Mouse (Mus musculus): Measurements from ENCODE around the gene Eif2s2. TPM values are rescaled to one million over a fixed set of nuclear protein-coding genes. Genes with fewer than 3 reads are reported as not detected.

Eif2s2 gene
- polyA plus RNA-seq, 2 experiments: 46.0 to 88.0 TPM

DNA sequence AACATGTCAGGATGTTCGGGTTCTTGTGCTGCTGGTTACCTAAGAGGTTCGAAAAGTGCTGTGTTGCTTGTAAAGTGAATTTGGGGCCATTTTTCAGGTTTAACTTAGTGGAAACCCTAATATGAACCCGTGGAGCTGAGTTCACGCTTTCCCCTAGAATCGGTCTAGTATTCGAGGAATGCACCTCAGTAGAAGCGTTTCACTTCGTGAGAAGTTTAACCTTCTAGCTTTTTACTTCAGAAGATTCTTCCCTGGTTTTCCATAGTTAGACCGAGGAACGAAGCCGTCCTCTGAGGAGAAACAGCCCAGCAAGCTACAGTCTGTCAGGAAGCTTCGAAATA is 280 bp upstream of the Eif2s2 start:
- peak; percentile 10; the same call in 1 of the 2 replicates for ATAC-seq (ENCODE audit: insufficient read depth)
- whole genome bisulfite sequencing (ENCODE audit: insufficient replicate concordance): 6% methylated on average over 12 of the region's 12 CpGs

DNA sequence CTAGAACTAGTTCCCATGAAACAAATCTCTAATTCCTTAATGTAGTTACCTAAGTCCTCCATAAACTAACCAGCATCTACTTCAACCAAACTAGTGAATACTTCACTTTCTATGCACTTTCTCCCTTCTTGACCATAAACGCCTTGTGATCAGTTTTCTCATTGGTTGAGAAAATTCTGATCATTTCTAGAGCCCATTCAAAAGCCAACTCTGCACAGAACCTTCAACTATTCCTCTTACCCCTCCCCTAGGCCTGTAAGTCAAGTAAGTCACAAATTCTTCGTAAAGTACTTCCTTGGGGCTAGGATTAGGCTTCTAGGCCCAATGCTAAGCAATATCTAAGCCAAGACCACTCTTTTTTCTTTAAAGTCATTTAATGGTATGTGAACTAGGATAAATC is 1.1 kb downstream of the Eif2s2 start:
- TF ChIP-seq EP300 (IDR thresholded peaks at IDR 0.05; ENCODE audit: low read depth) (no peak), CTCF (IDR thresholded peaks at IDR 0.05; ENCODE audit: low read depth) (no peak)
- peak overlapping the region; percentile 90 for H3K4me2 ChIP-seq (ENCODE audit: low read depth)
- H3K4me1 ChIP-seq (replicated peaks; ENCODE audit: control insufficient read depth in 2 of 2, insufficient read depth in 2 of 2, low read length in 1 of 2): peaks cover 16 to 18% of the 10 kb centered on the region in 2 experiments
- H3K9me3 ChIP-seq (ENCODE audit: control insufficient read depth, low read length): no peaks in the 10 kb centered on the region
- DNase-seq (ENCODE audit: low read depth in 3 of 3, low spot score in 3 of 3) (no peak), ATAC-seq (ENCODE audit: insufficient read depth) (no peak)
- peaks cover 14% of the 10 kb centered on the region for H3K36me3 ChIP-seq (replicated peaks; ENCODE audit: control insufficient read depth, insufficient read depth, low read depth)
- 0% methylated on average over 2 of the region's 2 CpGs for WGBS (ENCODE audit: insufficient replicate concordance)
- H3K9ac ChIP-seq (replicated peaks): peak overlapping the region; percentile 99
- peak overlapping the region; percentile 85 for H3K27ac ChIP-seq
- H3K4me3 ChIP-seq (ENCODE audit: insufficient read depth in 1 of 2, low read depth in 2 of 2, low read length in 2 of 2): peak overlapping the region; percentile 92 to 93
- H3K27me3 ChIP-seq (ENCODE audit: control insufficient read depth, insufficient read depth, low read length): no peaks in the 10 kb centered on the region

More for the DNA sequence above, 280 bp upstream of the Eif2s2 start:
- peak overlapping the region; percentile 95 for H3K4me2 ChIP-seq (ENCODE audit: low read depth)
- no peak overlapping the region; the same call in 1 of the 2 replicates for H3K27ac ChIP-seq
- DNase-seq (ENCODE audit: low read depth in 3 of 3, low spot score in 3 of 3): no peak
- H3K4me1 ChIP-seq (replicated peaks; ENCODE audit: control insufficient read depth in 2 of 2, insufficient read depth in 2 of 2, low read length in 1 of 2): peaks cover 16 to 18% of the 10 kb centered on the region in 2 experiments
- peak overlapping the region; percentile 57 for H3K9ac ChIP-seq (replicated peaks)
- no peak; the same call in 1 of the 2 replicates for TF ChIP-seq EP300 (IDR thresholded peaks at IDR 0.05; ENCODE audit: low read depth)
- no peak for TF ChIP-seq CTCF (IDR thresholded peaks at IDR 0.05; ENCODE audit: low read depth)
- H3K4me3 ChIP-seq (ENCODE audit: insufficient read depth in 1 of 2, low read depth in 2 of 2, low read length in 2 of 2): peak overlapping the region; percentile 66 to 93
- no peaks in the 10 kb centered on the region for H3K27me3 ChIP-seq (ENCODE audit: control insufficient read depth, insufficient read depth, low read length)
- H3K36me3 ChIP-seq (replicated peaks; ENCODE audit: control insufficient read depth, insufficient read depth, low read depth): peaks cover 4% of the 10 kb centered on the region
- no peaks in the 10 kb centered on the region for H3K9me3 ChIP-seq (ENCODE audit: control insufficient read depth, low read length)

DNA sequence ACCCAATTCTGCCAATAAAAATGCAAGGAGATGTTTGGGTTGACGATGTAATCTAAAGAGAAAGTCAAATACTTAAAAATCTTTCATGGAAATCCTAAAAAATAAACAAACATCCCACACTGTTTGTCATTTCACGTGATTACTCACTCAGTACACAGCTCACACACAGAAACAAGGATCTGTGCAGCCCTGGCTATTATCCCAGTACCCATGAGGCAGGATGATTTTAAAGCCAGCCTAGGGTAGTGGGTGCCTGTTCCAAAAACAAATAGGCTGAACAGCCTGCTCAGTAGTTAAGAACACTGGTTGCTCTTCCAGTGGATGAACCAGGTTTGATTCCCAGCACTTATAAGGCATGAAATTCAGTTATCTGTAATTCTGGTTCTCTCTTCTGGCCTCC is 16.1 kb downstream of the Eif2s2 start:
- DNase-seq (ENCODE audit: low read depth in 3 of 3, low spot score in 3 of 3) (no peak), ATAC-seq (ENCODE audit: insufficient read depth) (no peak)
- H3K9ac ChIP-seq (replicated peaks): no peak overlapping the region
- no peaks in the 10 kb centered on the region for H3K4me1 ChIP-seq (replicated peaks; ENCODE audit: control insufficient read depth in 2 of 2, insufficient read depth in 2 of 2, low read length in 1 of 2)
- no peaks in the 10 kb centered on the region for H3K9me3 ChIP-seq (ENCODE audit: control insufficient read depth, low read length)
- H3K27me3 ChIP-seq (ENCODE audit: control insufficient read depth, insufficient read depth, low read length): no peaks in the 10 kb centered on the region
- WGBS (ENCODE audit: insufficient replicate concordance): 80% methylated on average over 2 of the region's 2 CpGs
- no peak overlapping the region for H3K4me3 ChIP-seq (ENCODE audit: insufficient read depth in 1 of 2, low read depth in 2 of 2, low read length in 2 of 2)
- H3K36me3 ChIP-seq (replicated peaks; ENCODE audit: control insufficient read depth, insufficient read depth, low read depth): peaks cover 65% of the 10 kb centered on the region
- no peak overlapping the region for H3K27ac ChIP-seq
- no peak overlapping the region for H3K4me2 ChIP-seq (ENCODE audit: low read depth)
- TF ChIP-seq EP300 (IDR thresholded peaks at IDR 0.05; ENCODE audit: low read depth): no peak
- TF ChIP-seq CTCF (IDR thresholded peaks at IDR 0.05; ENCODE audit: low read depth): no peak

DNA sequence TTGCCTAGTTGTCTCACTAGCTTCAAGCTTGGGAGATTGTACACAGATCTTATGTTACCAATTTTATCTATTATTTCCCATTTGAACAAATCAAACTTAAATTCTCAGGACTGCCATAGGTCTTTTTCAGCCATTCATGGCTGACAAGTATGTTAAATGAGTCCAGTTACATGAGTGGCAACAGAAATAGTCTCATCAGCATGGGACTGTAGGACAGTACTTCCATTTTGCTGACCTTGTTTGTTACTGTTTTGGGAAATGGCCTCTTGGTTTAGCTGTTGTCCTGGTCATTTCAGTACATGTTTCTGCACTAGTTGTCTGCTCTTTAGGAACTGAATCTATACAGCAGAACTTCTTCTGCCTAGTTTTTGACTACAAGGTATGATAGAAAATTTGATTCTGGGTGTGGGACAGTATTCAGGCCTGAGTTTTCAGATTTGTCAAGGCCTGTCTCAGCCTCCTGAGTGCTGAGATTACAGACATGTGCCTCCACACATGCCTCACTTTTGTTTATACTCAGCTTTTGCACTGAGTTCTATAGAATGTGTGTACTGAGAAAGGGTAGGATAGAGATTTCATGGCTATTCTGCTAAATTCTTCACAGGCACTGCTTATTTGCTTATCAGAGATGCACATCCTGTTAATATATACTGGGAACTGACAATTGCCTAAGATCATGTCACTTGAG is 22.6 kb downstream of the Eif2s2 start:
- Histone ChIP-seq H3K27ac (no peak overlapping the region), H3K4me3 (ENCODE audit: insufficient read depth in 1 of 2, low read depth in 2 of 2, low read length in 2 of 2) (no peak overlapping the region), H3K27me3 (ENCODE audit: control insufficient read depth, insufficient read depth, low read length) (no peaks in the 10 kb centered on the region), H3K9me3 (ENCODE audit: control insufficient read depth, low read length) (no peaks in the 10 kb centered on the region), H3K9ac (replicated peaks) (no peak overlapping the region), H3K4me2 (ENCODE audit: low read depth) (no peak overlapping the region), H3K4me1 (replicated peaks; ENCODE audit: control insufficient read depth in 2 of 2, insufficient read depth in 2 of 2, low read length in 1 of 2) (no peaks in the 10 kb centered on the region), H3K36me3 (replicated peaks; ENCODE audit: control insufficient read depth, insufficient read depth, low read depth) (peaks cover 86% of the 10 kb centered on the region)
- TF ChIP-seq EP300 (IDR thresholded peaks at IDR 0.05; ENCODE audit: low read depth) (no peak), CTCF (IDR thresholded peaks at IDR 0.05; ENCODE audit: low read depth) (no peak)
- ATAC-seq (ENCODE audit: insufficient read depth): no peak
- DNase-seq (ENCODE audit: low read depth in 3 of 3, low spot score in 3 of 3): no peak

DNA sequence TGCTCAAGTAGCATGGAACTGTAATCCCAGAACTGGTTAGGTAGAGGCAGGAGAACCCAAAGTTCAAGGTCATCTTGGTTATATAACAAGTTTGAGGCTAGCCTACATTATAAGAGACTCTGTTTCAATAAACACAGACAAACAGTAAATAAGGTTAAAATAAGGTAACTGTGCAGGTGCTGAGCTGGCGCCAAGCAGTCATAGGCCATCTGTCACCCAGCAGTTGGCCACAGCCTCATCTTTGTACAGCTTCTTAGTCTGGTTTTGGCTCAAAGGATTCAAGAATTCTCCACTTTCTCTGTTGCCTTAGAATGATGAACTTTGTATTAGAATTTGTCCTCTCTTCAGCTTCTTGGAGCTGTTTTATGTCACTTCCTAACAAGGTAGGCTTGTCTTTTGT is 24.6 kb downstream of the Eif2s2 start:
- Histone ChIP-seq H3K4me3 (ENCODE audit: insufficient read depth in 1 of 2, low read depth in 2 of 2, low read length in 2 of 2) (no peak overlapping the region), H3K4me2 (ENCODE audit: low read depth) (no peak overlapping the region), H3K4me1 (replicated peaks; ENCODE audit: control insufficient read depth in 2 of 2, insufficient read depth in 2 of 2, low read length in 1 of 2) (no peaks in the 10 kb centered on the region), H3K36me3 (replicated peaks; ENCODE audit: control insufficient read depth, insufficient read depth, low read depth) (peaks cover 90% of the 10 kb centered on the region), H3K27ac (no peak overlapping the region), H3K9me3 (ENCODE audit: control insufficient read depth, low read length) (no peaks in the 10 kb centered on the region), H3K9ac (replicated peaks) (no peak overlapping the region), H3K27me3 (ENCODE audit: control insufficient read depth, insufficient read depth, low read length) (no peaks in the 10 kb centered on the region)
- no peak for DNase-seq (ENCODE audit: low read depth in 3 of 3, low spot score in 3 of 3)
- 92% methylated on average over 1 of the region's 1 CpGs for WGBS (ENCODE audit: insufficient replicate concordance)
- ATAC-seq (ENCODE audit: insufficient read depth): no peak
- TF ChIP-seq EP300 (IDR thresholded peaks at IDR 0.05; ENCODE audit: low read depth): no peak
- no peak for TF ChIP-seq CTCF (IDR thresholded peaks at IDR 0.05; ENCODE audit: low read depth)

Measured in liver, embryonic 14.5 days (tissue).